Mouse (Mus musculus): ENCODE results near the gene Adprhl2. TPM values are rescaled to one million over a fixed set of nuclear protein-coding genes. Genes with fewer than 3 reads are reported as not detected.

The Adprhl2 gene
- not detected for polyA plus RNA-seq (2014; fragmentation: Illumina TruSeq; extraction: RNeasy Lipid Tissue Mini Kit (QIAGEN cat#74804); ENCODE audit: low replicate concordance)

DNA sequence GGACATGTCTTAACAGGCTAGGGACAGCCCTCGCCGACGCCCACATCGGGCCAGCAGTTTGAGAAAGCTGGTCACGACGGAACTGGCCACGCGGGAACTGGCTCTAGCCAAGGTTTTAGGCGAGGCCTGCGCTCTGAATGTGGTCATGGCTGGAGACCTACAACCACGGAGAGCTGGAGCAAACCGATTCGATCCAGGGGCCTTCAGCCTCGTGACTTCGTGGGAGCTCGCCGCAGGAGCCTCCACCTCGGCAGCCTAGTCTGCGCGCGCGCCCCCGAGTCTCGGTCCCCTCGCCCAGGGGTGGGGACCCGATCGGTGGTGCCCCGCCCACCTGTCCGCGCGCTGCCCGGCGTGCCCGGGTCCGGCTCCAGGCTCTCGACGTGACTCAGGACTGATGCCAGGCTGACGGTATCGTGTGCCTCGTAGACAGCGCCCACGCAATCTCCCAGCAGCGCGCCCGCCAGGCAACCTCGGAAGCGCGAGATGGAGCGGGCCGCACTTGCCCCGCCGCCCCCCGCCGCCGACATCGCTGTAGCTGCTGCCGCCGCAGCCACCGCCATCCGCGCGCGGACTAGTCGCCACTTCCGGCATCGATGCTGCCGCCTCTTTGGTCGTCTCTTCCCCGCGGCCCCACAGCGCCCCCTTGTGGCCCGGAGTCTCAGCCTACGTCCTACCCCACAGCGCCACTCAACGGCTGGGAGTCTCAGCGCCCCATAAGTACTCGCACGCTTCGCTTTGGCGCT, at the start of gene Adprhl2:
Gene Adprhl2 (minus strand): TSS at position 593 of the 743 bp plus-strand sequence.

DNA sequence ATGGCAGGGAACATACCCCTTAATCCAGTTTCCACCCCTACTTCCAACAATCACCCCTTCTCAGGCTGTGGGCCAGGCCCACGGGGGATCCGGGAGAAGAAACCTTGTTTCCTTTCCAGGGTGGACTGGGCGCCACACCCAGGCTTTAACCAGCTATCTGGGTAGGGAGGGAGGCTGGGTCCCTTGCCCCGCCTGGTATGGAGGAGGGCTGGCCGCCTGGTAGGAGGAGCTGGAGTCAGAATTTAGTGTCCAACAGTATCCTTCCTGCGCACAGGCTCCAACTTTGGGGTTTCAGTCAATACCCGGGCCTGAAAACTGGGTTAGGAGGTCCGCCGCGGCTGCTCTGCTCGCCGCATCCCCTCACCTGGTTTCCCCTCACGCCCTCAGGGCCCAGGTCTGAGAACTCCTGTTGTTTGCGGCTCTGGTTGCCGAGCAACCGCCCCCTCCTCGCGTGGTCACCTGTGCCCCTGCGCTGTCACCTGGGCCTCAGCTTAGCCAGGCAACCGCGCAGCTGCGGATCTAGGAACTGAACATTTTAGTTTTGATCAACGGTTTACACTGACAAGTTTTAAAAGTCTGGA, 3.9 kb upstream of the Adprhl2 start, which contains the start of gene Tekt2:
Gene Tekt2 (minus strand): TSS at position 408 of the 581 bp plus-strand sequence.

DNA sequence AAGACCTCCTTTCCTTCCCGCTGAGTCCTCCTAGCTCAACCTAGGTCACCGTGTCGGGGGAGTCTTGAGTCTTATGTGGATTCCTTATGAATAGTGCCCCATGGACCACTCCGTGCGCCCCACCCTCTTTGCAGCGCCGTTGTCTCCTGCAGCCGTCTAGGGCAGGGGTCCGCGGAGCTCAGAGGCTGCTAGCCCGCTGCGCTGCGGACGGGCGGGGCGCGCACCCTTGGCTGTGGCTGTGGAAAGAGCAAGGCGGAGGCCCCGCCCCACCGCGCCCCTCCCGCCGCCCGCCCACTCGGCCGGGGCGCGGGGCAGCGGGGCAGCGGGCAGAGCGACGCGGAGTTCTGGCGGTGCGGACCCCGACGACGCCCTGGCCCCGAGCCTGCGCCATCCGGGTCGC, 35.0 kb downstream of the Adprhl2 start, which contains the start of gene Col8a2:
Gene Col8a2 (plus strand): TSS at position 302 of the 400 bp plus-strand sequence.

Other genes with a start within 250 kb of the Adprhl2 start
- gene Lsm10, start 225.1 kb downstream of the Adprhl2 start, polyA plus RNA-seq (2014; fragmentation: Illumina TruSeq; extraction: RNeasy Lipid Tissue Mini Kit (QIAGEN cat#74804); ENCODE audit: low replicate concordance) = 1.2 TPM
- 1.3 TPM for gene Stk40, start 217.7 kb downstream of the Adprhl2 start, polyA plus RNA-seq (2014; fragmentation: Illumina TruSeq; extraction: RNeasy Lipid Tissue Mini Kit (QIAGEN cat#74804); ENCODE audit: low replicate concordance)
- not detected for gene Eva1b, start 174.0 kb downstream of the Adprhl2 start, polyA plus RNA-seq (2014; fragmentation: Illumina TruSeq; extraction: RNeasy Lipid Tissue Mini Kit (QIAGEN cat#74804); ENCODE audit: low replicate concordance)
- gene Sh3d21, start 158.2 kb downstream of the Adprhl2 start, polyA plus RNA-seq (2014; fragmentation: Illumina TruSeq; extraction: RNeasy Lipid Tissue Mini Kit (QIAGEN cat#74804); ENCODE audit: low replicate concordance) = 2.3 TPM
- gene Thrap3, start 118.9 kb downstream of the Adprhl2 start, polyA plus RNA-seq (2014; fragmentation: Illumina TruSeq; extraction: RNeasy Lipid Tissue Mini Kit (QIAGEN cat#74804); ENCODE audit: low replicate concordance) = 207 TPM
- 0.56 TPM for gene Map7d1, start 65.4 kb downstream of the Adprhl2 start, polyA plus RNA-seq (2014; fragmentation: Illumina TruSeq; extraction: RNeasy Lipid Tissue Mini Kit (QIAGEN cat#74804); ENCODE audit: low replicate concordance)
- gene Trappc3, start 59.4 kb downstream of the Adprhl2 start, polyA plus RNA-seq (2014; fragmentation: Illumina TruSeq; extraction: RNeasy Lipid Tissue Mini Kit (QIAGEN cat#74804); ENCODE audit: low replicate concordance) = 23.6 TPM
- gene Col8a2, start 34.9 kb downstream of the Adprhl2 start, polyA plus RNA-seq (2014; fragmentation: Illumina TruSeq; extraction: RNeasy Lipid Tissue Mini Kit (QIAGEN cat#74804); ENCODE audit: low replicate concordance) = 0.71 TPM
- gene Tekt2, start 4.0 kb upstream of the Adprhl2 start, polyA plus RNA-seq (2014; fragmentation: Illumina TruSeq; extraction: RNeasy Lipid Tissue Mini Kit (QIAGEN cat#74804); ENCODE audit: low replicate concordance) = not detected
- 8.4 TPM for gene Ago3, start 107.9 kb upstream of the Adprhl2 start, polyA plus RNA-seq (2014; fragmentation: Illumina TruSeq; extraction: RNeasy Lipid Tissue Mini Kit (QIAGEN cat#74804); ENCODE audit: low replicate concordance)
- 7.9 TPM for gene Ago1, start 146.9 kb upstream of the Adprhl2 start, polyA plus RNA-seq (2014; fragmentation: Illumina TruSeq; extraction: RNeasy Lipid Tissue Mini Kit (QIAGEN cat#74804); ENCODE audit: low replicate concordance)
- gene Ago4, start 211.8 kb upstream of the Adprhl2 start, polyA plus RNA-seq (2014; fragmentation: Illumina TruSeq; extraction: RNeasy Lipid Tissue Mini Kit (QIAGEN cat#74804); ENCODE audit: low replicate concordance) = 3.9 TPM
- gene Clspn, start 235.2 kb upstream of the Adprhl2 start, polyA plus RNA-seq (2014; fragmentation: Illumina TruSeq; extraction: RNeasy Lipid Tissue Mini Kit (QIAGEN cat#74804); ENCODE audit: low replicate concordance) = 3.3 TPM

Measured in small intestine, adult 10 weeks (tissue).